Mouse (Mus musculus) heart, adult 2 months (tissue): ENCODE measurements around the gene Large1. TPM values are rescaled to one million over a fixed set of nuclear protein-coding genes. Genes with fewer than 3 reads are reported as not detected.

Experiments used
- DNase-seq, 2 experiments: peaks; one replicate each; pipeline ENCODE4 v3.0.0; 2021
- H3K27ac ChIP-seq: fragments of 200-600 bp; 2 replicates; pipeline ENCODE4 v1.8.1; 2022
- H3K27me3 ChIP-seq: fragments of 200-500 bp; 2 replicates; pipeline ENCODE4 v1.6.1; 2012; ENCODE audit warnings: mild to moderate bottlenecking, low read length, inconsistent platforms, mixed read lengths; ENCODE audit not compliant: control insufficient read depth, insufficient read depth
- H3K36me3 ChIP-seq: fragments of 200-500 bp; 2 replicates; pipeline ENCODE4 v1.6.1; 2012; ENCODE audit warnings: low read length, inconsistent platforms; ENCODE audit not compliant: control insufficient read depth, insufficient read depth
- H3K4me1 ChIP-seq: fragments of 200-500 bp; 2 replicates; pipeline ENCODE4 v1.6.1; 2011; ENCODE audit warnings: low read length; ENCODE audit not compliant: control insufficient read depth, insufficient read depth
- H3K4me3 ChIP-seq: fragments of 200-600 bp; 2 replicates; pipeline ENCODE4 v1.8.1; 2022
- H3K79me2 ChIP-seq: fragments of 200-500 bp; replicated peaks from 2 replicates; pipeline ENCODE4 v1.6.1; 2012; ENCODE audit warnings: mild to moderate bottlenecking, inconsistent platforms, low read length, moderate library complexity, mixed read lengths; ENCODE audit not compliant: control insufficient read depth, insufficient read depth
- H3K9ac ChIP-seq: fragments of 200-500 bp; 2 replicates; pipeline ENCODE4 v1.6.1; 2012; ENCODE audit warnings: low read depth, mild to moderate bottlenecking, control low read depth, inconsistent platforms, low read length, mixed read lengths
- CTCF ChIP-seq: fragments of 200-600 bp; IDR thresholded peaks from 2 replicates; pipeline ENCODE4 v1.8.1; 2022; ENCODE audit warnings: antibody characterized with exemption, mild to moderate bottlenecking, moderate library complexity
- EP300 ChIP-seq: fragments of 200-500 bp; IDR thresholded peaks from 2 replicates; pipeline ENCODE4 v1.6.1; 2011; ENCODE audit warnings: low read depth, low read length, control low read depth; ENCODE audit not compliant: insufficient read depth
- POLR2A ChIP-seq: fragments of 200-500 bp; IDR thresholded peaks from 2 replicates; pipeline ENCODE4 v1.6.1; 2011; ENCODE audit warnings: mild to moderate bottlenecking, low read depth, low read length, control low read depth; ENCODE audit not compliant: insufficient read depth
- WGBS: fragments of 180-500 bp; shearing (Covaris S2); methylation state at CpG from one replicate; pipeline ENCODE4 v1.1.7; 2018; 5-methylcytosine and 5-hydroxymethylcytosine counted together
- intact Hi-C: fragments of 180-260 bp; cut with DNase I; formaldehyde crosslinking; loops from one replicate; pipeline ENCODE4 v1.15.1; 2025
- polyA plus RNA-seq: library from polyadenylated mRNA; depleted of rRNA; stranded (reverse); fragments of >200 nt; gene quantifications from 2 replicates; pipeline ENCODE4 v1.2.3, GENCODE M21; 2012
- total RNA-seq, 2 experiments: library from RNA; stranded (reverse); gene quantifications; 2 replicates each; pipeline ENCODE4 v1.2.3; 2021

Large1 gene
- total and polyA plus RNA-seq, 3 experiments: 20.7 to 42.0 (median 36.0) TPM

DNA sequence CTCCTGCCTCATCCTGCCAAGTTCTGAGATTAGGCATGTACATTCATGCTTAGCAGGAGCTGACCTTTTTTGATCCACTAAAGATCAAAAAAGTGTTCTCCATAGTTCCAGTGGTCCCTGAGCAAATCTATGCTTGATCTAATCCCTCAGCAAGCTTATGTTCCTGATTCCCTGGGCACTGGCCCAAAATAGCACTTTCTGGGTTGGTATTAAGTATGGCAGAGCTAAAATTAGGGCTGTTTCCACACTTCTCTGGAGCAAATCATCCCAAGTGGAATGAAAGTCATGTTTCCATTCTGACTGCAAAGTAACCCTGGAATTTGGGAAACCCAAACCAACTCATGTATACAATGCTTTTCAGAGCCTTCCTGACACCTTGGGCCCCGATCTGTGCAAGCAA is 42.9 kb downstream of the Large1 start:
- Histone ChIP-seq H3K4me3 (no peak overlapping the region), H3K36me3 (peaks cover 30% of the 10 kb centered on the region), H3K27me3 (no peaks in the 10 kb centered on the region), H3K4me1 (peaks cover 29% of the 10 kb centered on the region), H3K79me2 (peaks cover 9% of the 10 kb centered on the region), H3K27ac (no peak overlapping the region), H3K9ac (no peak overlapping the region)
- no peak for TF ChIP-seq POLR2A
- TF ChIP-seq CTCF: no peak
- TF ChIP-seq EP300: no peak
- intact Hi-C loops: loop anchor here (5.0 kb wide), 1 partner anchor 42 kb away; the partner anchor contains the start of gene Large1
- no peak for DNase-seq
- WGBS: 94% methylated on average over 1 of the region's 1 CpGs

DNA sequence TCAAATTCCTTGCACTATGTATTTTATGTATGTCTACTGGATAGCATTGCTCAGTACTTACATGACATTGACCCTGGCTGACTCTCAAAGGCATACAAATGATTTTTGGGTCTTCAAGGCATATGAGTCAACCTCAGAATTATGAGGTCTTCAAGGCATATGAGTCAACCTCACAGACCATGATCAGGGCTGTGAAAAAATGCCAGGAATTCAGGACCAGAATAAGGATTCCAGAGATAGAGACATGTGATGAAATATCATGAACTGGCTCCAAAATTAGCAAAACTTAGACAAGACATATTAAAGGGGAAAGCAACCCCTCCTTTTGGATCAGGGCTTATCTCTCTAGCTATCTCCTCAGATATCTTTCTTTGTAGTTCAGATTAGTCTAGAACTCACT is 43.3 kb downstream of the Large1 start:
- Histone ChIP-seq H3K4me1 (peaks cover 29% of the 10 kb centered on the region), H3K27me3 (no peaks in the 10 kb centered on the region), H3K79me2 (peaks cover 9% of the 10 kb centered on the region), H3K4me3 (no peak overlapping the region), H3K36me3 (peaks cover 30% of the 10 kb centered on the region), H3K27ac (no peak overlapping the region), H3K9ac (no peak overlapping the region)
- intact Hi-C loops: loop anchor here (5.0 kb wide), 1 partner anchor 42 kb away; the partner anchor contains the start of gene Large1
- DNase-seq: no peak
- TF ChIP-seq EP300: no peak
- no peak for TF ChIP-seq CTCF
- TF ChIP-seq POLR2A: no peak

GRCm38 (mm10) chr8:73303907-73304306 is 49.4 kb downstream of the Large1 start:
- Histone ChIP-seq H3K9ac (no peak overlapping the region), H3K4me3 (no peak overlapping the region), H3K4me1 (peaks cover 7% of the 10 kb centered on the region), H3K27me3 (no peaks in the 10 kb centered on the region), H3K79me2 (peaks cover 8% of the 10 kb centered on the region), H3K36me3 (peaks cover 15% of the 10 kb centered on the region), H3K27ac (no peak overlapping the region)
- no peak for DNase-seq
- WGBS: 54% methylated on average over 4 of the region's 4 CpGs
- intact Hi-C loops: no loop called here
- TF ChIP-seq EP300 (no peak), CTCF (no peak), POLR2A (no peak)

GRCm38 (mm10) chr8:73302947-73303346 is 50.4 kb downstream of the Large1 start:
- peaks cover 16% of the 10 kb centered on the region for H3K36me3 ChIP-seq
- H3K9ac ChIP-seq: no peak overlapping the region
- H3K27me3 ChIP-seq: no peaks in the 10 kb centered on the region
- TF ChIP-seq CTCF (no peak), POLR2A (no peak), EP300 (no peak)
- intact Hi-C loops: no loop called here
- H3K4me3 ChIP-seq: no peak overlapping the region
- H3K27ac ChIP-seq: no peak overlapping the region
- peaks cover 6% of the 10 kb centered on the region for H3K79me2 ChIP-seq
- no peak for DNase-seq
- peaks cover 7% of the 10 kb centered on the region for H3K4me1 ChIP-seq
- 61% methylated on average over 3 of the region's 3 CpGs for WGBS

- Histone ChIP-seq H3K4me3 (no peak overlapping the region), H3K36me3 (peaks cover 9% of the 10 kb centered on the region), H3K27ac (no peak overlapping the region), H3K4me1 (peaks cover 6% of the 10 kb centered on the region), H3K27me3 (no peaks in the 10 kb centered on the region), H3K9ac (no peak overlapping the region), H3K79me2 (no peaks in the 10 kb centered on the region)
- intact Hi-C loops: no loop called here
- TF ChIP-seq EP300 (no peak), POLR2A (no peak), CTCF (no peak)
- DNase-seq: no peak
Measured at GRCm38 (mm10) chr8:73295531-73295930, 57.8 kb downstream of the Large1 start.

DNA sequence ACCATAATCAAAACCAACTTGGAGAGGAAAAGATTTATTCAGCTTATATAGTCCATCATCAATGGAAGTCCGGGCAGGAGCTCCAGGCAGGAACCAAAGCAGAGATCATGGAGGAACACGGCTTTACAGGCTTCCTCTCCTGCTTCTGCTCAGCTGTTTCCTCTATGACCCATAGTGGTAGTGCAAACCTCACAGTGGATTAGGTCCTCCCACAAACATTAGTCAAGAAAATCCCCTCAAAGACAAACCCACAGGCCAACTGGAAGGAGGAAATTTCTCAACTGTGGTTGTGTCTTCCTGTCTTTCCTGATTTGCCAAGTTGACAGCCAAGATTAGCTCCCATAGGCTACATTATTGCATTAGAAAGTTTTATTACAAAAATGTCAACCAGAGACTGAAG is 59.7 kb downstream of the Large1 start:
- no peak overlapping the region for H3K9ac ChIP-seq
- WGBS: 47% methylated on average over 2 of the region's 2 CpGs
- TF ChIP-seq EP300: no peak
- TF ChIP-seq CTCF: no peak
- no peak for TF ChIP-seq POLR2A
- intact Hi-C loops: no loop called here
- no peak overlapping the region for H3K27ac ChIP-seq
- H3K79me2 ChIP-seq: no peaks in the 10 kb centered on the region
- peaks cover 6% of the 10 kb centered on the region for H3K4me1 ChIP-seq
- H3K36me3 ChIP-seq: peaks cover 5% of the 10 kb centered on the region
- H3K27me3 ChIP-seq: no peaks in the 10 kb centered on the region
- no peak for DNase-seq
- no peak overlapping the region for H3K4me3 ChIP-seq
